Mouse (Mus musculus) embryonic stem cell, embryonic (primary cell): ENCODE data around the gene Gm648.
"Not testable (repeated sequence)": the region's sequence is repeated elsewhere in the genome, so short reads cannot be mapped to it uniquely, and the experiment has no call there.

Experiments
- CTCF ChIA-PET, 4 experiments: fragments of 300-600 bp in 2 of 4; fragments of 350-600 bp in 2 of 4; sonication (Branson Sonifier 250); formaldehyde crosslinking; loops; one replicate each; lab custom pipeline; 2022; ENCODE audit warnings: inconsistent platforms in 2 of 4; lab: Charles Lee
- POLR2A ChIA-PET, 4 experiments: fragments of 300-600 bp in 2 of 4; fragments of 350-600 bp in 2 of 4; sonication (Branson Sonifier 250); formaldehyde crosslinking; loops; one replicate each; lab custom pipeline; 2022; ENCODE audit warnings: antibody characterized with exemption in 4 of 4, inconsistent platforms in 1 of 4; lab: Charles Lee

Gene Gm648

DNA sequence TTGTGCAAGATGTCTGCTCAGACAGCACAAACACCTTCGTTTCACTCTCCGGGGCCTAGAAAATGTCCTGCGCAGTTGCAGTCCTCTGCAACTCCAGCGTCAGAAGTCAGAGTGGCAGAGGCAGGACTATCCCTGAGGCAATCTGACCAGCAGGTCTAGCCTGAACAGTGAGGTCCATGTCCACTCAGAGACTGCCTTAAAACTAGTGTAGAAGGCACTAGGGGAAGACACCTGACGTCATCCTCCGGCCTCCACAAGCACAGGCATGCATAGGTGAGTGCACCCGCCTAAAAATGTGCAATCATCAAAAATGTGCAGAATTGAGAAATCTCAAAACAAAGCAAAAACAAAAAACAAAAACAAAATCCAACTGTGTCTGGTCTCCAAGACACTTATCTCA is at the start of gene Gm648:
TSS of gene Gm648 (minus strand) at position 101 of the 400 bp plus-strand sequence.
- ChIA-PET POLR2A (no interaction called here), CTCF (interaction anchor here in 1 of 4 experiments (0.6 kb wide), 1 partner anchor 131 kb away, joined by 3 read pairs; no protein-coding TSS in a partner anchor)

DNA sequence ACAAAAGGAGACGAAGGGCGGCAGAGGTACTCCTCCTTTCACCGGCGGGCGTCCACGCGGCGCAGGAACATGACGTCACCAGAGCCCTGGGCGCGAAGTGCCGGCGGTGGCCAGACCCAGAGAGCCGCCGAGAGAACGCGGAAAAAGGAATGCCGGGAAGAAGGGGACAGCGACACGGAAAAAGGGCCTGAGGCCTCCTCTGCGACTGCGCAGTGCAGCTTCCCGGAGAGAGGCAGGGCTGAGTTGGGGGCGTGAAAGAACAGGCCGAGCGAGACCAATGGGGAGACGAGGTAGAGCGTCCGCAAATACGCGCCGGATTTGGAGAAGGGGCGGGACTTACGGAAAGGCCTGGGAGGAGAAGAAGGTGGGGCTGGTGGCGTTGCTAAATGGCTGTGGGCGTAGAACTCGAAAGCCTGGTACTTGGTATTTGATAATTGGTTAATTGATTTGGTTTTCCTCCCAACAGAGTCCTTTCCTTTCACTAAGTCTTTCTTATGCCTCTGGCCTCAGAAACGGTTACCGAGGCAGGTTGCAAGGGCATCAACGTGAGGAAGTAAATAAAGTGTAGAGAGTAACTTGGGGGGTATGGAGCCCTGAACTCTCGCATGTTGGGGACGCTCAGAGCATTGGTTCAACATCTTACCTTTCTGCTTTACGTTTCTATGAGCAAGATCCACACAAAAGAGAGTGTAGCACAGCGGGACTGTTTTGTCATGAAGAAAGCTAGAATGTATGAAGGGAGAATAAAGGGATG is 48.7 kb upstream of the Gm648 start, which contains the start of gene Mmgt1:
TSS of gene Mmgt1 (minus strand) at position 183 of the 754 bp plus-strand sequence.
- CTCF ChIA-PET, result interaction anchor here in 3 of 4 experiments (0.6 to 1.5 kb wide), 3 partner anchors 12 to 131 kb away, joined by 3 read pairs; partner anchors contain the start of gene Slc9a6 (in 2 of the 3)
- POLR2A ChIA-PET, result interaction anchor here in 3 of 4 experiments (0.8 to 3.2 kb wide), 9 partner anchors 10 to 165 kb away, joined by 3 to 29 read pairs (median 5); partner anchors contain the start of genes Slc9a6 (in 3 of the 3) and Ints6l (in 1 of the 3)

DNA sequence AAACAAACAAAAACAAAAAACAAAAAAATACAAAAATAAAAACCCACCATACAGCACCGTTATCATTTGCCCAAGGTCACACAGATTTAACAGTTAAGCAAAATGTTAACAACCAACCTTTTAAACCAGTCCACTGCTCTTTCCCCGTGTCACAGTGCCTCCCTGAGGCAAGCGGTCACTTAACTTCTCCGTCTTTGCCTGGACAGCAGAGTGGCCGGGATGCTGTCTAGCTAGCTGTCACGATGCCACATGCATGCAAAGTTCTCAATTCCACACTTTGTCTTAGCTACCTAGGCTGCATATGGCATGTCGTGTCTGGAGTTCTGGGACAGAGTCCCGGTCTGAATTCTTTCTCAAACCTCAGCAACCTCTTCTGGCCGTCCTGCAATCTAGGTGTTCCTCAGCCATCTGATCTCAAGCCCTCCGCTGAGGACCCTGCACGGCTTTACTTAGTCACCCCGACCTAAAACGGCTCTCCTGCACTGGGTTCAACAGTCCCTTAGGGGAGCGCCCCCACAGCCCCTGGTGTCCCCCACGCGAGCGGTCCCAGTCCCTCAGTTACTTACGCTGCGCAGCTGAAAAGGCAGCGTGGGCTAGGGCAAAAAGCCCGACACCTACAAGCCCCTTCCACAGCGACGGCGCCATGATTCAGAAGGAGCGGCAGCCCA is 47.9 kb upstream of the Gm648 start:
- POLR2A ChIA-PET, result interaction anchor here in 3 of 4 experiments (0.8 to 3.2 kb wide), 7 partner anchors 9 to 164 kb away, joined by 3 to 29 read pairs (median 5); partner anchors contain the start of gene Slc9a6 (in 3 of the 3)
- CTCF ChIA-PET, result interaction anchor here in 1 of 4 experiments (1.5 kb wide), 1 partner anchor 12 kb away, joined by 3 read pairs; the partner anchor contains the start of gene Slc9a6

DNA sequence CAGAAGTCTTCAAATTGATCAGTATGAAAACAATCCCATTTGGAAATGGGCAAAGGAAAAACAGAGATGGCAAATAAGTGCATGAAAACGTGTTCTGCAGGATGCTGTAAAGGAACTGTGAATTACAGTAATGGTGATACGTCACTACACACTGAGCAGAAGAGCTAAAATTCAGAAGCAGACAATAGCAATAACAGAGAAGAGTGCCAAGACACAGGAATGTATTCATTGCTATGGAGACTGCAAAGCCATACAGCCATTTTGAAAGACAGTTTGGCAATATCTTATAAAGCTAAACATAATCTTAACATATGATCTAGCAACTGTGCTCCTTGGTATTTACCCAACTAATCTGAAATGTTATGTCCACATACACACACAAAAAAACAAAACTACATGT is 28.8 kb upstream of the Gm648 start:
- ChIA-PET CTCF (no interaction called here), POLR2A (no interaction called here)

DNA sequence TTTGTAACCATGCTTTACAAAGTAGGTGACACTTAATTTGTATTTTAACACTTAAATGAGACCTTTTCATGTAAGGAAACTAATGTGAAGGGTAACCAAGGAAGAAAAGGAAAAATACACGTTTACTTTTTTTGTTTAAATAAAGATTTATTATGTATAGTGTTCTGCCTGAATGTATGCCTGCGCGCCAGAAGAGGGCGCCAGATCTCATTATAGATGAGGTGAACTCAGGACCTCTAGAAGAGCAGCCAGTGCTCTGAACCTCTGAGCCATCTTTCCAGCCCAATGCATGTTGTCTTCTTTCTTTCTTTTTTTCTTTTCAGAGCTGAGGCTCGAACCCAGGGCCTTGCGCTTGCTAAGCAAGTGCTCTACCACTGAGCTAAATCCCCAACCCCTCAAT is 23.1 kb upstream of the Gm648 start:
- CTCF ChIA-PET, result interaction anchor here in 2 of 4 experiments (0.9 to 1.2 kb wide), 2 partner anchors 37 to 117 kb away, joined by 3 read pairs; partner anchors contain the start of gene Slc9a6 (in 1 of the 2)

DNA sequence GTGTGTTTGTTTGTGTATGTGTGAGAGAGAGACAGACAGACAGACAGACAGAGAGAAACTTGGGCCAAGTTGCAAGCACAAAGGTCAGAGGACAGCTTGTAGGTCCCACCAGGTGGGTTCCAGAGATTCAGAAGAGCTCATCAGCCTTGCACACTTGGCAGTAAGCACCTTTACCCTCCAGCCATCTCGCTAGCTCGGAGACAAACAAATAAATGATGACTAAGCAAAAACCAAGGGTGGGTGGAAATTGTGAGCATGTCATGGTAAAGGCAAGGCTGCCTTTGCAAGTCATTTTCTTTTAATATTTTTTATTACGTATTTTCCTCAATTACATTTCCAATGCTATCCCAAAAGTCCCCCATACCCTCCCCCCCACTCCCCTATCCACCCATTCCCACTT is 4.2 kb upstream of the Gm648 start:
- CTCF ChIA-PET, result no interaction called here
- POLR2A ChIA-PET, result no interaction called here

More for the DNA sequence above, 23.1 kb upstream of the Gm648 start:
- POLR2A ChIA-PET, result interaction anchor here in 1 of 4 experiments (0.6 to 0.7 kb wide), 2 partner anchors 217 to 249 kb away, joined by 3 read pairs; no protein-coding TSS in a partner anchor

DNA sequence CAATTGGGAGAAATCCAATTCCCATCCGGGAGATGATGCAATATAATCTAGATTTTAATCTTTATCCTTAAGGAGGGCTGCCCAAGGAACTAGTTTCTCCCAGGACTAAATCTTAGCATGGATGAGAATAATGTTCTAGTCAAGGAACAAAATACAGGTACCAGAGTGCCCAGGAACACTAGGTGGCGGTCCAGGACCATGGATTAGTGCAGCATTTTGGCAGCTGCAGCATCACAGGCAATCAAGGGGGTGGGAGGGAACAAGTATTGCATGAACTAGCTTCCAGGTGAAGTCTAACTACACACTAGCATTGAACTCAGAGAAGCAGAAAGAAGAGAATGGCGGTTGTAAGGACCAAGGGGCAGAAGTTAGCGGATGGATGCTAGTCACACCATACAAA is 12.2 kb downstream of the Gm648 start:
- ChIA-PET POLR2A (no interaction called here), CTCF (interaction anchor here in 1 of 4 experiments (1.5 kb wide), 1 partner anchor 215 kb away, joined by 6 read pairs; no protein-coding TSS in a partner anchor)

DNA sequence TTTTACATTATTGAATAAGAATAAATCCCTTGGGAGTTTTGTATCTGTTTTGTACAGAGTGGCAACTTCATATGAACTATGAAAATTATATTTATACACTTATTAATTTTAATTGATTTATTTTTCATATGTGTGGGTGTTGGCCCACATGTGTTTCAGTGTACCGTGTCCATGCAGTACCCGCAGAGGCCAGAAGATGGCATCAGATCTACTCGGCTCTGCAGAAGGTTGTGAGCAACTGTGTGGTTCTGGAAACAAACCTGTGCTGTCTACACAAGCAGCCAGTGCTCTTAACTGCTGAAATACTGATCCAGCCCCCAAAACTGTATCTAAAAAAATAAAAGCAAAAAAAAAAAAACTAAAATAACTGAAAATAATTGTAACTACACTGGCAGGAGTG is 18.1 kb downstream of the Gm648 start:
- POLR2A ChIA-PET, result no interaction called here
- CTCF ChIA-PET, result interaction anchor here in 2 of 4 experiments (0.6 to 1.4 kb wide), 3 partner anchors 260 to 1392 kb away, joined by 3 read pairs; no protein-coding TSS in a partner anchor

DNA sequence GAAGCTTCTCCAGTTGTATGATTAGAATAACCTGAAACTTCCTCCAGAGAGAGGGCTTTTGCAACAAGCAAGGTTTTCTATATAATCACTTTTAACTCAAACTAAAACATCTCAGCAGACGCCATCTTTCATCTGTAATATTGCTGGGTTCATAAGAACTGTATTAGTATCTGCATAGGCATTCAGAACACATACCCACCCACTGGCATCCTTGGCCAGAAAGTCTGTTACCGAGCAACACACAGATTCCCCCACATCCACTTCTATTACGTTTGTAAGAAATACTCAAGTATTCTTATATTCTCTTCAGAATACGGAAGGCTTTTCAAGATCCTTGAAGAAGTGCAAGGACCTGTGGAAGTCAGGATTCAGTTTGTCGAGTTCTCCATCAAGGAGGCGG is 25.0 kb downstream of the Gm648 start, which contains the start of gene Gm10477:
TSS of gene Gm10477 (plus strand) at position 301 of the 400 bp plus-strand sequence.
- POLR2A ChIA-PET, CTCF ChIA-PET: not testable (repeated sequence)

DNA sequence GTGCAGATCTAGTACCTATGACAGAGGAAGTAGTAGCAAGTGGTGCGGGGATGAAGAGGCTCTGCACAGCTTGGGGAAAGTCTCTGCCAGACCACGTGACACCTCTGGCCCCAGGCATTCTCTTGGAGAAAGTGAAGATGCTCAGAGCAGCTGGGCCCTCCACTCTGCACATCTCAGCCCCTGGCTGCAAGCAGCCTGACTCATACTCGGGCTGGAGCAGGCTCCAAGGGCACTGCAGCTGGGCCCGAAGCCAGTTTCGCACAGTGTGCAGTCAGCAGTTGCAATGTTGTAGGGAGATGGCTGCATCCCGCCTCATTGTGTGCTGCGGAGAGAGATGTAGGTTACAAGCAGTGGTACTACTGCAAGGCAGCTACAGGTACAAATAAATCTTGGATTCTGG is 52.2 kb downstream of the Gm648 start:
- POLR2A ChIA-PET, result no interaction called here
- CTCF ChIA-PET, result no interaction called here
